Mouse (Mus musculus): ENCODE measurements around the gene Sp9. TPM values are rescaled to one million over a fixed set of nuclear protein-coding genes. Genes with fewer than 3 reads are reported as not detected.

Gene Sp9
- polyA plus RNA-seq, 1 experiment from 2014 or later: 1.6 TPM

GRCm38 (mm10) chr2:73295023-73295422 is 23.3 kb downstream of the Sp9 start:
- H3K9me3 ChIP-seq: no peaks in the 10 kb centered on the region
- H3K4me2 ChIP-seq (replicated peaks): no peak overlapping the region
- WGBS: 79% methylated on average over 7 of the region's 7 CpGs
- no peak overlapping the region for H3K4me3 ChIP-seq
- peaks cover 36% of the 10 kb centered on the region for H3K36me3 ChIP-seq
- no peak overlapping the region for H3K27ac ChIP-seq
- ATAC-seq (ENCODE audit: low FRiP score, low read depth): no peak
- H3K27me3 ChIP-seq: no peaks in the 10 kb centered on the region
- H3K9ac ChIP-seq: no peak overlapping the region
- H3K4me1 ChIP-seq: no peaks in the 10 kb centered on the region

- Histone ChIP-seq H3K9me3 (no peaks in the 10 kb centered on the region), H3K36me3 (peaks cover 35% of the 10 kb centered on the region)
These were observed 26.4 kb downstream of the Sp9 start for GRCm38 (mm10) chr2:73298154-73298553.

DNA sequence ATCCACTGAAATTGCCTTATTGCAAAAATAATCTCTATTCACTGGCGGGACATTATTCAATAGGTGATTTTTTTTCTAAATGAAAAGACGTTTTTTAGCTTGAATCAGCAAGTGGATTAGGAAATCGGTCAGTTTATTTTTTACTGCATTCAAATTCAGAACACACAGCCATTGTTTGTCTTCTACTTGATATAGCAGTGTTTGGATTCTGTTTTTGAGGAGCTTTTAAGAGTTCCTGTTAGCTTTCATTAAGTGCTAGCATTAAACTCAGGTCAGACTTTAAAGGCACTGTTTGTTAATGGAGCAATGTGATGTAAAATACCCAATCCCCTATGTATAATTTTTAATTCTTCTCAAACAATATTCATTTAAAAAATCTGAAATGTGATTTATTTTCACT is 27.1 kb downstream of the Sp9 start:
- WGBS: 84% methylated on average over 3 of the region's 3 CpGs
- no peak for ATAC-seq (ENCODE audit: low FRiP score, low read depth)
- no peak overlapping the region for H3K27ac ChIP-seq
- no peaks in the 10 kb centered on the region for H3K4me1 ChIP-seq
- no peak overlapping the region for H3K9ac ChIP-seq
- H3K9me3 ChIP-seq: no peaks in the 10 kb centered on the region
- no peaks in the 10 kb centered on the region for H3K27me3 ChIP-seq
- no peak overlapping the region for H3K4me3 ChIP-seq
- no peak overlapping the region for H3K4me2 ChIP-seq (replicated peaks)
- peaks cover 37% of the 10 kb centered on the region for H3K36me3 ChIP-seq

More at GRCm38 (mm10) chr2:73298154-73298553, 26.4 kb downstream of the Sp9 start:
- WGBS: 82% methylated on average over 7 of the region's 7 CpGs
- Histone ChIP-seq H3K27me3 (no peaks in the 10 kb centered on the region), H3K4me3 (no peak overlapping the region), H3K4me2 (replicated peaks) (no peak overlapping the region), H3K4me1 (no peaks in the 10 kb centered on the region), H3K27ac (no peak overlapping the region), H3K9ac (no peak overlapping the region)
- no peak for ATAC-seq (ENCODE audit: low FRiP score, low read depth)

DNA sequence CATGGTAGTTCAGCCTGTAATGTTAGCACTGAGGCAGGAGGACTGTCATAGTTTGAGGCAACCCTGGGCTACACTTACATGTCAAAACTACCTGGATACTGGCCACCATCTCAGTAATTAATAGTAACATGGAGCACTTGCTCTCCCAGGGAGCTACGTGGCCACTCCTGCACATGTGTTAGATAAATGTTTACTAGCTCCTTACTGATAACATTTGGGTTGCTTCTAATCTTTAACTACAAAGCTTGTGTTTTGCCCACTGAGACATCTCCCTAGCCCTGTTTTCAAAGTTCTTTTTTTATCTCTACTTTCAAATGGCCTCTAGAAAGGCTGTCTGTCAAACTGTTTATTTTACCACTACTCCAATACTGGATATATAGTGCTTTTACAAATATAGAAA is 30.3 kb downstream of the Sp9 start:
- Histone ChIP-seq H3K27me3 (no peaks in the 10 kb centered on the region), H3K4me1 (no peaks in the 10 kb centered on the region), H3K27ac (no peak overlapping the region), H3K4me3 (no peak overlapping the region), H3K4me2 (replicated peaks) (no peak overlapping the region), H3K9me3 (no peaks in the 10 kb centered on the region), H3K36me3 (peaks cover 54% of the 10 kb centered on the region), H3K9ac (no peak overlapping the region)
- WGBS: 88% methylated on average over 1 of the region's 1 CpGs
- no peak for ATAC-seq (ENCODE audit: low FRiP score, low read depth)

GRCm38 (mm10) chr2:73302722-73303121 is 31.0 kb downstream of the Sp9 start:
- no peaks in the 10 kb centered on the region for H3K4me1 ChIP-seq
- no peak for ATAC-seq (ENCODE audit: low FRiP score, low read depth)
- H3K27me3 ChIP-seq: no peaks in the 10 kb centered on the region
- WGBS: 94% methylated on average over 9 of the region's 9 CpGs
- H3K9ac ChIP-seq: no peak overlapping the region
- H3K4me2 ChIP-seq (replicated peaks): no peak overlapping the region
- no peak overlapping the region for H3K27ac ChIP-seq
- H3K36me3 ChIP-seq: peaks cover 61% of the 10 kb centered on the region
- H3K9me3 ChIP-seq: no peaks in the 10 kb centered on the region
- no peak overlapping the region for H3K4me3 ChIP-seq

- H3K4me2 ChIP-seq (replicated peaks): no peak overlapping the region
- no peak overlapping the region for H3K4me3 ChIP-seq
- H3K9me3 ChIP-seq: no peaks in the 10 kb centered on the region
- no peak for ATAC-seq (ENCODE audit: low FRiP score, low read depth)
- H3K27ac ChIP-seq: no peak overlapping the region
- no peak overlapping the region for H3K9ac ChIP-seq
- 91% methylated on average over 5 of the region's 5 CpGs for WGBS
- no peaks in the 10 kb centered on the region for H3K4me1 ChIP-seq
- no peaks in the 10 kb centered on the region for H3K27me3 ChIP-seq
- H3K36me3 ChIP-seq: peaks cover 75% of the 10 kb centered on the region
These were observed 32.8 kb downstream of the Sp9 start for GRCm38 (mm10) chr2:73304506-73304905.

DNA sequence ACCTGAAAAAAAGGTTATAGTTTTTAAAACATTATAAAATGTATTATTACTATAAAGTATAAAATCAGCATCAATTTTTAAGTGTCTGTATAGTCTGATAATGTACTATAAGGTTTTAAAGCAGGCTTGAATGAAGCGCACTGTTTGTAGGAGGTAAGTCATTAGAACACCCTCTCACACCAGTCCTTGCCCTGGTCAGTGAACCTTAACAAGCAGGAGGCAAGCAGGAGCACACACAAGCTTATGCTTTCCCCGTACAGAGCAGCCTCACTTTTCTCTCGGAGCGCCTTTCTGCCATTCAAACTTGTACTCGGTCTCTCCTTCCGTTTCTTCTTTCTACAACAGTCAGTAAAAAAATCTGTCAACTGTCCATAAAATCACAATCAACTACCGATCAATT is 34.3 kb downstream of the Sp9 start:
- H3K9me3 ChIP-seq: no peaks in the 10 kb centered on the region
- H3K4me2 ChIP-seq (replicated peaks): no peak overlapping the region
- 89% methylated on average over 7 of the region's 7 CpGs for WGBS
- H3K27me3 ChIP-seq: no peaks in the 10 kb centered on the region
- ATAC-seq (ENCODE audit: low FRiP score, low read depth): no peak
- no peak overlapping the region for H3K4me3 ChIP-seq
- no peak overlapping the region for H3K27ac ChIP-seq
- peaks cover 83% of the 10 kb centered on the region for H3K36me3 ChIP-seq
- H3K9ac ChIP-seq: no peak overlapping the region
- peaks cover 2% of the 10 kb centered on the region; the same call in 1 of the 2 replicates for H3K4me1 ChIP-seq

DNA sequence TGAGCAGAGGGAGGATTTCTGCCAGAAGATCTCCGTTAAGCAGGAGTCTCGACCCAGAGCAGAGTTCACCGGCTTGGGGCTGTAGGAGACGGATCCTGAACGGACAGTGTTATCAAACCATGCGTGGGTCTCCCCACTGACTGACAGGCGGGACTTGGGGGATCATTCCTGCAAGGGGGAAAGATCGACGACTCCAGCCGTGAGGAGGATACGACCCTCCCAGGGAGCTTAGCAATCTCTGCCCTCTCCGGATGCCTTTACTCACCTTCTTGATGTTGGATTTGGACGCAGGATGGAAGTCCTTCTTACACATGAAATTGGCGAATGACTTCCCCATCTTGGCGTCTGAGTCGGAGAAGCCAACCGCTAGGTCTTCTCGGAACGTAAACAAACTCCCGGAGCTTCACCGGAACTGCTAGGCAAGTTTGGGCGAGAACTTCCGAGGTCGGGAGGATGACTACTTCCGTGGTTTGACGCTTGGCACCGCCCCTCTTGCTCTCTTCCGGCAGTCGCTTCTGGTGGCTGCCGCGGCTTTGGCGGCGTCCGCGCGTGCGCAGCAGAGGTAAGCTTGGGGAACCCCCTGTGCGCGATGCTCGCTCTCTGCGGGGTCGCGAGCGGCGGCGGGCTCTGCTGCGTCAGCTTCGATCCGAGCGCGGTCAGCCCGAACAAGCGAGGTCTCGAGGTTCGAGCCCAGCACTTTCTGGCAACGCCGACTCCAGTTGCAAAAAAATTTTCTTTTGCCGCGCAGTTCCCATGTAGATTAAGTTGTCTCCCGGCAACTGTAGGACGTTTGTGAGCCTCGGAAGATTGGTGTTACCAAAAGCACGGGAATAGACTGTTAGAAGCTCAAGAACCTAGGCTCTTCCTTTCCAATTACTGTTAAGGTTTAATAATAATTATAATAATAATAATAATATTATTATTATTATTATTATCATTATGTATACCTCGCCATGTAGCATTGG is 40.7 kb downstream of the Sp9 start, which contains the start of the genes Scrn3 and Cir1:
TSS of gene Scrn3 (plus strand) at position 450 of the 965 bp plus-strand sequence.
TSS of gene Cir1 (minus strand) at position 550 of the 965 bp plus-strand sequence.
- peak; percentile 96 for ATAC-seq (ENCODE audit: low FRiP score, low read depth)
- Histone ChIP-seq H3K36me3 (peaks cover 29% of the 10 kb centered on the region), H3K27ac (peak within 1 kb of the TSS; percentile 76; the same call in 1 of the 2 replicates), H3K27me3 (no peaks in the 10 kb centered on the region), H3K4me3 (peak within 1 kb of the TSS; percentile 73), H3K4me2 (replicated peaks) (peak within 1 kb of the TSS; percentile 95), H3K4me1 (peaks cover 17% of the 10 kb centered on the region), H3K9me3 (no peaks in the 10 kb centered on the region), H3K9ac (peak within 1 kb of the TSS; percentile 83)
- WGBS: under 1% methylated on average over 64 of the region's 64 CpGs

GRCm38 (mm10) chr2:73313117-73313501 is 41.4 kb downstream of the Sp9 start:
- Histone ChIP-seq H3K4me1 (peaks cover 17% of the 10 kb centered on the region), H3K9ac (peak overlapping the region; percentile 68), H3K36me3 (peaks cover 25% of the 10 kb centered on the region), H3K4me2 (replicated peaks) (peak overlapping the region; percentile 64), H3K27ac (peak overlapping the region; percentile 76; the same call in 1 of the 2 replicates), H3K27me3 (no peaks in the 10 kb centered on the region), H3K9me3 (no peaks in the 10 kb centered on the region), H3K4me3 (peak overlapping the region; percentile 73)
- WGBS: 43% methylated on average over 14 of the region's 14 CpGs
- no peak for ATAC-seq (ENCODE audit: low FRiP score, low read depth)

- 94% methylated on average over 3 of the region's 3 CpGs for WGBS
- Histone ChIP-seq H3K4me1 (peaks cover 17% of the 10 kb centered on the region), H3K27me3 (no peaks in the 10 kb centered on the region), H3K4me3 (no peak overlapping the region), H3K9me3 (no peaks in the 10 kb centered on the region), H3K4me2 (replicated peaks) (no peak overlapping the region), H3K27ac (no peak overlapping the region), H3K9ac (no peak overlapping the region), H3K36me3 (peaks cover 14% of the 10 kb centered on the region)
- ATAC-seq (ENCODE audit: low FRiP score, low read depth): no peak
These were observed 42.6 kb downstream of the Sp9 start for GRCm38 (mm10) chr2:73314311-73314710.

DNA sequence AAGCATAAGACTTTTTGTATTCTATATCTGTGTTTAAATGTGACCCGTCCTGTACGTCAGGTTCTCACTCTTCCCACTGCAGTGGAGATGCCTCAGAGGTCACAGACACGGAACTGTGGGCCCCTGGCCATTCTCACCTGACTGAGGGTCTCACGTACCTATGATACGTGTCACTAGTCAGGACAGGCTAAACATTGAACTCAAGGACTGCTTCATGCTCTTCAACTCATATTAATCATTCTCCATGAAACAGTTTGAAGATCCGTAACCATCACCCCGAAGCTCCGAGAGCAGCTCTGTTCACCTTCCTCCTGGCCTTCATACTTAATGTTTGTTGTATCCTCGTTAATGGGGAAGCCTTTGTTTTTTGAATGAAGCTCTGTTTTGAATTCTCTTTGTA is 45.7 kb downstream of the Sp9 start:
- no peak overlapping the region for H3K9ac ChIP-seq
- H3K27ac ChIP-seq: no peak overlapping the region
- no peak overlapping the region for H3K4me2 ChIP-seq (replicated peaks)
- WGBS: 91% methylated on average over 9 of the region's 9 CpGs
- peaks cover 7% of the 10 kb centered on the region for H3K4me1 ChIP-seq
- H3K27me3 ChIP-seq: no peaks in the 10 kb centered on the region
- ATAC-seq (ENCODE audit: low FRiP score, low read depth): no peak
- no peak overlapping the region for H3K4me3 ChIP-seq
- no peaks in the 10 kb centered on the region for H3K9me3 ChIP-seq
- H3K36me3 ChIP-seq: no peaks in the 10 kb centered on the region; the same call in 1 of the 2 replicates

DNA sequence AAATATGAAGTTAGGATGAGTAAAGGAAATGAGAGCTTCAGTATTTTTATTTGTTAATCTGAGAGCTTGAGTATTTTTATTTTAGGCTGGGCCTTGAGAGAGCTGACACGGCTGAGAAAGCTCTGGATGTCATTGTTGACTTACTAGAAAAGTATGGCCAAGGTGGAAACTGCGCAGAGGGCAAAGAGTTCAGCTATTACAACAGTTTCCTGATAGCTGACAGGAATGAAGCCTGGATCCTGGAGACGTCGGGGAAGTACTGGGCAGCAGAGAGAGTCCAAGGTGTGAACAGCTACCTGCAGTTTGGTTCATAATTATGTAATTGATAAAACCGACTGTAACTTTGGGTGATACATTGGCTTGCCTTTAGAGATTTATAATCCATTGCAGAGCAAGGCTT is 47.5 kb downstream of the Sp9 start:
- H3K27me3 ChIP-seq: no peaks in the 10 kb centered on the region
- no peak overlapping the region for H3K4me3 ChIP-seq
- no peak for ATAC-seq (ENCODE audit: low FRiP score, low read depth)
- no peaks in the 10 kb centered on the region for H3K9me3 ChIP-seq
- H3K4me2 ChIP-seq (replicated peaks): no peak overlapping the region
- 85% methylated on average over 5 of the region's 5 CpGs for WGBS
- no peak overlapping the region for H3K27ac ChIP-seq
- H3K9ac ChIP-seq: no peak overlapping the region
- H3K36me3 ChIP-seq: no peaks in the 10 kb centered on the region; the same call in 1 of the 2 replicates
- no peaks in the 10 kb centered on the region for H3K4me1 ChIP-seq

Measured in limb, embryonic 13.5 days (tissue).